Mouse (Mus musculus): ENCODE data around the gene Plxdc1.

Gene Plxdc1

DNA sequence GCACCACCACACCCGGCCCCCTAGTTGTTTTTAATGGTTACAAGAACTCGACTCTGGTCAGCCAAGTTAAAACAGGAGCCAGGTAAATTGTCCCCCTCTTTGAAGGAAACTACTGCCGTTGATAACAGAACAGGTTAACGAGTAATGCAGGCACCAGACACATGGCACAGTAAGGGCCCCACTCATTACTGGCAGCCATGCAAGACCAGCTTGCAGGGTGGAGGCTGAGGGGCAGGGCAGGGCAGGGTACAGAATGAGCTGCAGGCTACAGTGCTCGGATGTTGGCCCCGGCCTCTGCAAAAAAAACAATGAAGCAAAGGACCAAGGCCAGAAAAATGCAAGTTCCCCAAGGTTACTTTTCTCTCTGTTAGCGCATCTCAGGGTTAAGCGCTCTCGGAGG is 62.6 kb downstream of the Plxdc1 start:
- no peak for DNase-seq (ENCODE audit: low read depth, low spot score)

DNA sequence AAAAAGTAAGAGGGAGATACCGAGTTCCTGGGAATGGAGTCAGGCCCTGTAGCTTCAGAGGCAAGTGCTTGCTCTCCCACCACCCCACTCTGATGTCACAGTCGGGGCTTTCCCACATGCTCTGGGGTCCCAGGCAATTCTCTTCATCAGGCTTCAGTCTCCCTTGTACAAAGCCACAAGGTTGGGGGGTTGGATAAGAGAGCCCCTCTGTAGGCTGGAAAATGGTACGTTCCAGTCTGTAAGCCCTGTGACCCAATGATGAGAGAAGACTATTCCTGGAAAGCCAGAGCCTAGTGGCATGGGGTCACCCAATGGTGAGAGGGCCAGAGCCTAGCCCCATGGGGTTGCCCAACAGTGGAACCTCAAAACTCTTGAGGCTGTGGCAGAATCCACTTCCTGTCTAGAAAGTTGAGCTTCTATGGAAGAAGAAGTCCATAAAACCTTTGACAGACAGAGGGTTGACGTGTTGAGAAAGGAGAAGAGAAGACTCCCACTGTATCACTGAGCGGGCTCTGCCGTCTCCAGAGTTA is 70.2 kb downstream of the Plxdc1 start:
- no peak for DNase-seq (ENCODE audit: low read depth, low spot score)

DNA sequence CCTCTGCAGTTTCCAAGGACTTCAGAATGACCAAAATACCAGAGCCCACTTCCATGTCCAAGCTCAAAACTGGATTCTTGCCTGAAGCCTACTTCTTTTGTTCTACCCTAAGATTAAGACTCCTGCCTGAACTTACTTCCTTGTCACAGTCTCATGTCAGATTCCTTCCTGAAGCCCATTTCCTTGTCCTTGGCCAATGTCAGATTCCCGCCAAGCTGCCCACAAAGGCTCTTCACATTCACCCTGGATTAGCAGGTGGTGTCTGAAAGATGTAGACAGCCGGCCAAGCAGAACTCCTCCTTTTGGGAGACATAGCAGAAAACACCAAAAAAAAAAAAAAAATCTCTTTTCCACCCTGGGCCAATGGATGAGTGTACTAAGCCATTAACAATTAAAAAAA is 70.8 kb downstream of the Plxdc1 start:
- DNase-seq (ENCODE audit: low read depth, low spot score): no peak

DNA sequence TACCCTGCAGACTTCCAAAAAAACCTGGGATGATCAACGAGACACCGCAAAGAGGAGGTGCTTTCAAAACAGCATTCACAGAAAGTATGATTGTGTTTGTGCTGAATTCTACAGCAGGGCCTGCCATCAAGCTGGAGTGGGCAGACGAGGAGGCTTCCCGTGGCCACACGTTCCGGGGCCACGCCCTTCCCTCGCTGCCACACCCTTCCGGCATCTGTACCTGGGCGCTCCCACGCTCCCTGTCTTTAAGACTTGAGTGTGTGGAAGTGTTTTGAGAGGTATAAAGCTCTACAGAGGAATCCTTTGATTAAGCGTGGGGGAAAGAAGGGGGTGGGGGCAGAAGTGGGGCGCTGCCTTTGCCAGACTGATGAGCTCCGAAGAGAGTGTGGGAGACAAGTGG is 73.1 kb downstream of the Plxdc1 start:
- DNase-seq (ENCODE audit: low read depth, low spot score): no peak

DNA sequence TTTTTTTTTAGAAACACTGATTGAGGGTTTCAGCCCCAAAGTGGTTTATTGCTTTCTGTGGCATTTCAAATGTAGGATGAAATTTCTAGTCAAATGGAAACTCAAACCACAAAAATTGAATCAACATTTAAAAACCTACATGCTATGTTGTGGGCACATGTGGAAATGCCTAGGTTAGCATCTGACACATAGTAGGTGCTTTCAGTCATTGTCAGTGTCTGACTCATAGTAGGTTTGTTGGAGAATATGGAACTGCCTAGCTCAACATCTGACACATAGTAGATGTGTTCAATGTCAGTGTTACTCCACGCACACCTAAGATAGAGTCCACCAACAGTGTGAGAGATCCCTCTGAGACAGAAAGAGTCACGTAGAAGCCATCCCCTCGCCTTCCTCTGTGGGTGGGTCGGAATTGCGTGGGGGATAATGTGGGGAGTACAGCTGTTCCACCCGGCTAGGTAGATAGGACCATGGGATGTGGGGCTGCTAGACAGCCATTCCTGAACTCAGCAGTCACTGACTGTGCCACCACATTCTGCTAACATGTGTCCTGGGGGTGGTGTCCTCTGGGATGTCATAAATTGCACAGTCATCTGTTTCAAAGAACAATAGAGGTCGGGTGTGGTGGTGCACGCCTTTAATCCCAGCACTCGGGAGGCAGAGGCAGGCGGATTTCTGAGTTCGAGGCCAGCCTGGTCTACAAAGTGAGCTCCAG is 77.5 kb downstream of the Plxdc1 start:
- DNase-seq (ENCODE audit: low read depth, low spot score): no peak

DNA sequence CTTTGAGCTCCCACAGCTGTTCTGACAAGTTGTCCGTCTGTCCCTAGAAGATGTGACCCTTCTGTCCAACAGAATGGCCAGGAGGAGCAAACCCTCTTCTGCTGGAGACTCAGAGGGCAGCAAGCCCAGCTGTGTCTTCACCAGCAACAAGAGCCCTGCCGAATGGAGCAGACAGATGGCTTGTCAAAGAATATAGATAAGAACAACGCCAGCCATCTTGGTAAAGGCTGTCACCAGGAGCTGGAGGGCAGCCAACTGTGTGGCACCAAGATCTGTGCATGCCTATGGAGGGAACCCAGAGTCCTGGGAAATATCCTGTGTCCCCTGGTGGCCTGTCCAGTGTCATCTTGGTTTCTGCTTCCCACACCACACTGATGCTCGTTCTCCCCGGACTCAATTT is 78.3 kb downstream of the Plxdc1 start:
- no peak for DNase-seq (ENCODE audit: low read depth, low spot score)

DNA sequence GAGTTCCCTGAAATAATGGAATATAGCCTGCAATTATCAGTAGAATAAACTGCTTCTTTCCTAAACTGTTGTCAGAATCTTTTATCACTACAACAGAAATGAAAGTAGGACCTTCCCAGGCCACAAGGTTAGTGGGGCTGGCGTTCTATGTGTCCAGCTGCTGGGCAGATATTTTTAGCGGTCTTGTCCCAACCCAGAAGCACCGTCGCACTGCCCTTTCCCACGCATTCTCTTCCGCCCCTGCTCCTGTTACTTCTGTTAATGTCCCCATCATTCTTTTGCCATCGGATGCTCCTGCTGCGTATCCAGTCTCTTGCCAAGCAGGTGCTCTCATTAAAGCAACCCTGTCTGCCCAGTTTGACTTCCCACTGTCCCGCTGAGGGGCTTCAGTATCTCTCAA is 79.3 kb downstream of the Plxdc1 start:
- no peak for DNase-seq (ENCODE audit: low read depth, low spot score)

DNA sequence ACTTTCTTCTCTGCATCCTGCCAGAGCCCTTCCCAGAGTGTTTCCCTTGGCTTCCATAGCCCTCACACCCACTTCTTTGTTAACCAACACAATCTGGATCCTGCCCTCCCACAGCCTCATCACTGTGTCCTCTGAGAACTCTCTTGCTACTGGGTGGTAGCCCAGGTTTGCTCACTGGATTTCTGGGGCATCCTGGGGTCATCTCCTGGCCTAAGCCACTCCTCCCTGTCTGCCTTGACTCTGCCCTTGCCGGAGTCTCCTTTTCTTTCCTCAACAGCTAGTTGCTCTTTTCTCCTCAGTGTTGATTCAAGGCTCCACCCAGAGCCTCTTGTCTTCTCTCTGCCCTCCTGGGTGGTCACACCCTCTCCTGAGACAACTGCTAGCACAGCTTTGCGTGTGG is 80.3 kb downstream of the Plxdc1 start:
- DNase-seq (ENCODE audit: low read depth, low spot score): no peak

DNA sequence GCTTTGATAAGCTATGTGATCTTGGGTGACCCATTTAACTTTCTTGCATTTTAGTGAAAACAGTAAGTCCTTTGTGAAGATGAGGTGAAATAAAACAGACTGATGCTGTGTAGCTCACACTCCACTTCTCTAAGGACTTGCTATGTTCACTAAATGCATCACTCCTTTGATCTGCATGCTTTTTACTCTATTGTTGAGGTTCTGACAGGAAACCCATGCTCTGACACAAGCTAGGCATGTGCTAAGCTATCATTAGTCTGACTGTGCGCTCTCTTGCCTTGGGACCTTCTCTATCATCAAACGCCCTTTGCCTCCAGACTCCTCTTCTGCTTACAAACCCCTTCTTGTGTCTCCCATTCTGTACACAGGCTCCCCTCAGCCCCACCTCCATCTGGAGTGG is 80.7 kb downstream of the Plxdc1 start:
- no peak for DNase-seq (ENCODE audit: low read depth, low spot score)

DNA sequence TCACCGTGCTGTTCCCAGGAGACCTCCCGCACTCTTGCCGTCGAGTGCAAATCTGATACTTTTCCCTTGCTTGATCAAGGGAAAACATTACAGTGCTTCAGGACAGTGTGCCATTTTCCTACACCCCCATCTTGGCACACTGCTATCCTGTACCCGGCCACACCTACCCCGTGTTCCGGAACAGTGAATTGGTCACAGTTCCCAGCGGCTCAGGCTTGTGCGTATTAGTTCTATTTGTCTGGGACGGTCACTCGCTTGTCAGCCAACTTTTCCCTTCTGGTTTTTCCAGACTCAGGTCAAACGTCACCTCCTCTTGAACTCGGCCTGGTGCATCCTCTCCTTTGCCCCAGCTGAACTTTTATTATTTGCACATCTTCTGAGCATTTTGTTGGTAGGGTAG is 81.4 kb downstream of the Plxdc1 start:
- DNase-seq (ENCODE audit: low read depth, low spot score): no peak

DNA sequence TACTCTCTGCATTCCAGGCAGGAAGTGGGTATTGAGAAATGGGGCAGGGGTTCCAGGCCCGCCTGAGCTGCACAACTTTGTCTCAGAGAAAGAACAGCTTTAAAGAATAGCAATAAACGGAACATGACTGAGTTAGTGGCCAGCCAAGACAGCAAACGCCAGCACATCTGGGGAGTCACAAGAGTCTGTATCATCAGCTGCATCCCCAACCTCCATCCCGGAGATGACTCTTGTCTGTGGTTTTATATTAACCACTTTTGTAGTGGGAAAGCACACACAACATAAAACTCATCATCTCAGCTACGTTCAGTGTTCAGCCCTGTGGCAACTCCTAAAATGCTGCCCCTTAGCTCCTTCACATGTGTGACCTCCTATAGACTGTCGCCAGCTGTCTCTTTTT is 84.4 kb downstream of the Plxdc1 start:
- DNase-seq (ENCODE audit: low read depth, low spot score): no peak

DNA sequence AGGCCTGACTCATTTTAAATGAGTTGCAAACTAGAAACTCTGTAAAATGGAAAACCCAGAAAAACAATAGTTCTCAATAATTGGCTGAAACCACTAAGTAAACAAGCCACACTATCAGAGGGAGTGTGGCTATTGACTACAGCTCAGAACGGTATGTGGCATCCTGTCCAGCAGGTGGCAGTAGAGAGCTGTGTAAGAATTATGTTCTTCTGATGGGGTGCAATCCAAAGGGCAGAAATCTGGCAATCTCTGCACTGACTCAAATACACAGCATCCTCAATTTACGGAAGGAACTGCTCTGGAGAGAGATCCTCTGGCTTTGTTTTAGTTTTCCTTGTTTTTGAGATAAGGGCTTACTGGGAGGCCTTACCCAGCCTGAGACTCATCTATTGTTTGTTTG is 86.4 kb downstream of the Plxdc1 start:
- DNase-seq (ENCODE audit: low read depth, low spot score): peak; percentile 72

DNA sequence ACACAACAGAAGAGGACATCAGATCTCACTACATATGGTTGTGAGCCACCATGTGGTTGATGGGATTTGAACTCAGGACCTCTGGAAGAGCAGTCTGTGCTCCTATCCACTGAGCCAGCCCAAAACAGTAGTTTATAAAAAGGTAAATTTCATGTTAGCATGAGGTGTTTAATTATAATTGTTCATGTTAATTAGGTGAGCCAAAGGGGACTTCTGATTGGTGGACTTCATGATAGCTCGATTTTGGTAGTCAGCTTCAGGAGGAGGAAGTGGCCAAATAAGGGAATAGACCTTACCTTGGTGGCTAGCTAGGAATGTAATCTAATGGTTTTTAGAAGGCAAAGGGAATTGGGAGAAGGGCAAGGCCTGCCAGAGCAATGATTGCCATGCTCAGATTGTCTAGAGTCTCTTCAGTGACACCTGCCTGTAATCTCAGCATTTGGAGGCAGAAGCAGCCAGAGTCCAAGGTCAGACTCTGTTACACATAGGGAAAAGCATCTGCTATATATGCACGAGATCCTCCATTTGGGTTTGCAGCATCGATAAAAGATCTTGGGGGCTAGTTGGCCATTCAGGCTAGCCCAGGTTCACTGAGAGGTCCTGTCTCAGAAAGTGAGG is 88.6 kb downstream of the Plxdc1 start:
- DNase-seq (ENCODE audit: low read depth, low spot score): no peak

DNA sequence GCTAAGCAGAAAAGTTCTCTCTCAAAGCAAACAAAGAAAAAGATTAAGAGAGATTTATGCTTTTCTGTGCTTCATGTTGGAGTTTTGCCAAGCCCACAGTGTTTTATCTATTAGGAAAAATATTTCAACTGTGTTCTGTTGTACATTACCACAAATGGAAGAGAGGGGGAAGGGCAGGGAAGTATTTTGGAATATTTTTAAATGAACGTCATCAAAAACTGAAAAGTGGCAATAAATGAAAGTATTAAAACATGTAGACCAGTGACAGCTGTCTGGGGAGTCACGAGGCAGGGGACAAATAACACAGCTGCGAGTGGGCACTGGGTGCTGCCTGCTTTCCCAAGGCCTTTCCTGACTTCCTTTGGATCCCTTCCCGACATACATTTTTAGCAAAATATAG is 89.6 kb downstream of the Plxdc1 start:
- no peak for DNase-seq (ENCODE audit: low read depth, low spot score)

DNA sequence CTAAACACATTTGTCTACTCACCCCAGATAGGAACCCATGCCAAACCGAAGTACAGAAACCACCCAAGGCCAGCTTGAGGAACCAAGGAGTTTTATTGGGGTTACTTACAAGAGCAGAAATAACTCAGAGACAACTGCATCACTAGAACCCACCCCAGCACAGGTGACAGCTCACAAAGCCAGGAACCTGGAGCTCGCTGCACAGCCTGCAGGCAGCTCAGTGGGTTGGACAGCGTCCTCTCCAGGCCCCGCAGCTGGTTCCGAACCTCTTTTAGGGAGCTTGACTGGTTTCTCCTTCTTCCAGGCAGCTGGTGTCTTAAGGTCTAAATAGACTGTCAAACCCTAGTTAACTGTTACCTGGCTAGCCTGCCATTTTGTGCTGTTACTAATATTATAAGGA is 94.4 kb downstream of the Plxdc1 start:
- no peak for DNase-seq (ENCODE audit: low read depth, low spot score)

DNA sequence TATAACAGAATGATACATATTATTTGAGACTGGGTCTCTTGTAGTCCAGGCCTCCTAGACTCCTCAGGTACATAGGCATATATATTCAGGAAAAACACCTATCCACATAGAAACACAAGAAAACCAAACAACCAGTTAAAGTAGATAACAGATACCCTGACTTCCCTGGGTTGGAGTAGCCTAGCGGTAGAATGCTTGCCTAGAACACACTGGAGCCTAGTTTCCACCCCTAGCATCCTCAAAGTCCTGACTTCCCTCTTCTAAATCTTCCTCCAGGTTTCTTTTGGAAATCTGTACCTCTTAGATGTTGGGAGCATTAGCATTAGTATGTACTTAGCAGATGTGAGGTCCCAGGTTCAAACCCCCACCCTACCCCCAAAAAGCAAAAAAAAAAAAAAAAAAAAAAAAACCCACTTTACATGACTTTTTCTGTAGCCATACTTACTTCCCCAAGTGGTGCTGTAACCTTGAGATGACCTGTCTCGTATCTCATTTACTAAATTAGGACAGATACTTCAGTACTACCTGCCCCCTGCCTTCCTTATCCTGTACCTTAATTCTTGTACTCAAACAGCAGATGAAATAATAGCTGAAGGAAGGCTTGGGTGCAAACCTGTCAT is 100.8 kb downstream of the Plxdc1 start:
- DNase-seq (ENCODE audit: low read depth, low spot score): no peak

DNA sequence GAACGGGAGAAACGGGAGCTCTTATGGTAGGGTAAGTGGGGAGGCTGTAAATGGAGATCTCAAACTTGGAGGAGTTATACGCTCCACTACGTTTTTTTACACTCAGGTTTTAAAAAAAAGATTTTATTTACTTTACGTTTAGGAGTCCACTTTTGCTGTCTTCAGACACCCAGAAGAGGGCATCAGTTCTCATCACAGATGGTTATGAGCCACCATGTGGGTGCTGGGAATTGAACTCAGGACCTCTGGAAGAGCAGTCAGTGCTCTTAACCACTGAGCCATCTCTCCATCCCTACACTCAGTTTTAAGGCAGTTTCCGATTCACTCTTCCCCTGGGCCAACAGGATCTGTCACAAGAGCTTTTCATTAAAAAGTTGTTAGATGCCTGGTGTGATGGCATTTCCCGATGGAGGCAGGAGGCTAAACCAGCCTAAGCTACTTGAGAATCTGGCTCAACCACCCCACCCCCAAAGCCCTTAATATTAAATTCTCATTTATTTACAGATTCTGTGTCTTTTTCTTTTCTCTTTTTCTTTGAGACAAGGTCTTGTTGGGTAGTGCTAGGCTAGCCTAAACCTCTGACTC is 101.6 kb downstream of the Plxdc1 start:
- no peak for DNase-seq (ENCODE audit: low read depth, low spot score)

DNA sequence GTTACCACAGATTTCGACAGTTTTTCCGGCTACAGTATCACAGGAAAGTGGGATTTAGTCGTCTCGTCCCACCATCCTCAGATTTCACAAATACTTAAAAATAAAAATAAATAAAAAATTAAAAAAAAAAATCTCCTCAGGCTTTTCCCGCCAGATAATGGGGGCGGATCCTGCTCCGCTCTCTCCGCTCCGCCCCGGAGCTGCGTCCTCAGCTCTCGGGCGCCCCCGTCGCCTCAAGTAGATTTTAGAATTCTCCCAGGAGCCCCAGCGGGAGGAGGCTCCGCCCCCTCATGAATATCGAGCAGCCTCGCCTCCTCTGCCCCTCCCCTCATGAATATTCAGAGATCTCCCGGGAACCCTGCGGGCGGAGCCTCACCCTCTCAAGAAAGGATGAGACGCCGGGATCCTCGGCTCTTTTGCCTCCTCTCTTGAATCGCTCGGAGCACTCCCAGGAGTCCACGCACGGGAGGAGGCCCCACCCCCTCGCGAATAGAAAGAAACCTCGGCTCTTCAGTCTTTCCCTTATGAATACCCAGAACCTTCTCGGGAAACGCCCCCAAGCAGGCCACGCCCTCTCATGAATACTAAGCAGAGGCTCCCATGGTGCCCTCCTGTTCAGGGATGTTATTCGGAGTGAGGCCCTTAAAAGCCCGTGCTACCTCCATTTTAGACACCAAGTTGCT is 102.2 kb downstream of the Plxdc1 start, which contains the start of gene Fbxo47:
TSS of gene Fbxo47 (minus strand) at position 237 of the 683 bp plus-strand sequence.
- peak; percentile 96 for DNase-seq (ENCODE audit: low read depth, low spot score)

DNA sequence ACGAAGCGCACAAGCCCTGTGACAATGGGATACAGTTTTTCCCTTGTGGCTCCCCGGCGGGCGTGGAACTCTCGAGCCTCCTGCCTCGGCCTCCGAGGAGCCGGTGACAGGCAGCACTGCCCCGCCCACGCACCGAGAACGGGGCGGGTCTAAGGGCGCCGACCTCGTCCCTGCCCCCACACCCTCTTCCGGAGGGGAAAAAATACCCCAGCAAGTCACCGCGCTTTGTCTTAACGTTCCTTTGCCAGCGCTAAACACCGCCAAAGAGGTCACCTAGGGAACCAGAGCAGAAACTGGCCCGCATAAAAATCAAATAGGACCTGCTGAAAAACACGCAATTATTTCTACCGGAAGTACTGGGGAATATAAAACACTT is 102.7 kb downstream of the Plxdc1 start:
- DNase-seq (ENCODE audit: low read depth, low spot score): no peak

DNA sequence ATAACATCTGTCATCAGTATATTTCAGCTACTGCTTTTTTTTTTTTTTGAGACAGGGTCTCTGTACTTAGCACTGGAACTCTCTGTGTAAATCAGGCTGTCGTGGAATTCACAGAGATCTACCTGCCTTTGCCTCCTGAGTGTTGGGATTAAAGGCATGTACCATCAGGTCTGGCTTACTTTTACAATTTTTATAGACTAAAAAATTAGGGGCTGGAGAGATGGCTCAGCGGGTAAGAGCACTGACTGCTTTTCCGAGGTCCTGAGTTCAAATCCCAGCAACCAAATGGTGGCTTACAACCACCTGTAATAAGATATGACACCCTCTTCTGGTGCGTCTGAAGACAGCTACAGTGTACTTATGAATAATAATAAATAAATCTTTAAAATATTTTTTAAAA is 105.9 kb downstream of the Plxdc1 start:
- DNase-seq (ENCODE audit: low read depth, low spot score): no peak

DNA sequence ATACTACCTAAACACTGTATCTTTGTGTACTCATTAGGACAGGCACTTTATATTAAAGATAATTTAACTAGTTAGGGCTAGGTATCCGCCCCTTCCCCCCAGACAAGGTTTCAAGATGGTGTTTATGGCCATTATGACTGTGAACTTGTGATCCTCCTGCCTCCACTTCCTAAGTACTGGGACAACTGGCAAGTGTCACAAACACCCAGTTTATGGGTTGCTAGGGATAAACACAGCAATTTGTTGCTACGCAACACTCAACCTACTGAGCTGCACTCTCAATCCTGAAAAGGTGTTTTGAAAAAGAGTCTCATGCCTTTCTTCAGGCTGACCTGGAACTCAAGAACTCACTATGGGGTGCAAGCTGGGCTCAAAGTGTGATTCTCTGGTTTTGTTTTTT is 108.9 kb downstream of the Plxdc1 start:
- DNase-seq (ENCODE audit: low read depth, low spot score): no peak

DNA sequence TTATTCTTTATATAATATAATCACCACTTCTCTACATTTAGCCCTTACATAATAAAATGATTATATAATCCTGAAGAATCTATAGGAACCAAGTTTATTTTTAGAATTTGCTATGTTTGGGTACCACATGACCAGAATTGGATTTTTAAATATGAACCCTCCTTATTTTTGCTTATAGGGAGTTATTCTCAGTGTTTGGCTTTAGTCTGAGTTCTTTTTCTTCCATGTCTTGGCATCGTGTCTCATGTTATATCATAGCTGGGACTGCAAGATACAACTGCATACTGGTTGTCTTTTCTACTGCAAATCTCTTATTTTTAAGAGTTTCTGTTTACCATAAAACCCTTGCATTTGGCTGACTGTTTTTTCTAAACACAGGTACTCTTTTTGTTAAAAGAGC is 111.8 kb downstream of the Plxdc1 start:
- DNase-seq (ENCODE audit: low read depth, low spot score): no peak

Measured in brain, embryonic 18.5 days (tissue).